ENCODE assay signal across 14 mouse cellular contexts in genomic region chr7:19842885-19843504, GRCm38 (mm10). TPM values are rescaled to one million over a fixed set of nuclear protein-coding genes. Genes with fewer than 3 reads are reported as not detected.
DNase-seq lines count a peak whose midpoint lies in the region; ATAC-seq and TF ChIP-seq lines count a peak whose summit lies in the region.
"Had no signal": no experiment of that assay in that cellular context is flagged by ENCODE, and none has a peak within 500 bp of the region (broad histone marks: within the 10 kb centered on the region; RNA-seq: fewer than 3 reads in every experiment).

No protein-coding gene starts in this region.

- TF ChIP-seq CTCF in gastrocnemius, adult 2 months (IDR thresholded peaks at IDR 0.05) = no peak
- TF ChIP-seq CTCF in thymus, adult 2 months (IDR thresholded peaks at IDR 0.05; ENCODE audit: borderline replicate concordance, control insufficient read depth, extremely low read depth, insufficient read depth, low read length, poor library complexity) = no peak
- TF ChIP-seq CTCF in stomach, postnatal 0 days (IDR thresholded peaks at IDR 0.05; ENCODE audit: low read depth) = no peak

- intact Hi-C loops in gastrocnemius, adult 2 months (cut with DNase I) = loop anchor here (1.0 to 5.0 kb wide), 2 partner anchors 40 to 91 kb away; partner anchors contain the start of gene Nectin2

- peaks cover 60% of the 10 kb centered on the region for H3K4me1 ChIP-seq in thymus, adult 2 months (replicated peaks; ENCODE audit: control insufficient read depth, insufficient read depth, low read length)
- H3K4me1 ChIP-seq in stomach, postnatal 0 days (replicated peaks; ENCODE audit: control insufficient read depth, insufficient read depth) = no peaks in the 10 kb centered on the region
- no peaks in the 10 kb centered on the region for H3K4me1 ChIP-seq in forebrain, embryonic 14.5 days (ENCODE audit: control insufficient read depth, insufficient read depth, low read length)
- H3K4me1 ChIP-seq: midbrain, embryonic 15.5 days had no signal

- no peaks in the 10 kb centered on the region for H3K9me3 ChIP-seq in stomach, postnatal 0 days (ENCODE audit: control insufficient read depth, low read length)
- no peaks in the 10 kb centered on the region for H3K9me3 ChIP-seq in forebrain, embryonic 14.5 days (replicated peaks; ENCODE audit: control insufficient read depth, low read length)
- H3K9me3 ChIP-seq: heart, embryonic 15.5 days; lung, embryonic 15.5 days; midbrain, embryonic 15.5 days had no signal

- no peaks in the 10 kb centered on the region for H3K36me3 ChIP-seq in thymus, adult 2 months (ENCODE audit: control insufficient read depth, insufficient read depth, low read length)
- no peaks in the 10 kb centered on the region for H3K36me3 ChIP-seq in stomach, postnatal 0 days (ENCODE audit: control insufficient read depth, insufficient read depth, low read length)
- no peaks in the 10 kb centered on the region for H3K36me3 ChIP-seq in forebrain, embryonic 14.5 days (ENCODE audit: control insufficient read depth, insufficient read depth, low read length)
- H3K36me3 ChIP-seq: heart, embryonic 15.5 days; lung, embryonic 15.5 days; midbrain, embryonic 15.5 days had no signal

- TF ChIP-seq EP300 in stomach, postnatal 0 days (optimal IDR thresholded peaks at IDR 0.05) = no peak

- WGBS in thymus, adult 2 months = 78% methylated on average over 19 of the region's 19 CpGs
- 30% methylated on average over 19 of the region's 19 CpGs for WGBS in stomach, postnatal 0 days
- 27% methylated on average over 19 of the region's 19 CpGs for WGBS in forebrain, embryonic 14.5 days

- H3K27me3 ChIP-seq in thymus, adult 2 months (ENCODE audit: control insufficient read depth, insufficient read depth, low read length) = no peaks in the 10 kb centered on the region
- no peaks in the 10 kb centered on the region for H3K27me3 ChIP-seq in stomach, postnatal 0 days (ENCODE audit: control insufficient read depth, insufficient read depth, low read length)
- 0 out of 2 replicates have a peak, but pooled peaks cover 3% of the 10 kb centered on the region for H3K27me3 ChIP-seq in forebrain, embryonic 14.5 days (replicated peaks; ENCODE audit: control insufficient read depth, insufficient read depth, low read length)

- no peak overlapping the region for H3K9ac ChIP-seq in stomach, postnatal 0 days (ENCODE audit: low read length)
- H3K9ac ChIP-seq in forebrain, embryonic 14.5 days (ENCODE audit: low read length) = no peak overlapping the region
- H3K9ac ChIP-seq: heart, embryonic 15.5 days; lung, embryonic 15.5 days; midbrain, embryonic 15.5 days had no signal

- TF ChIP-seq POLR2A in thymus, adult 2 months (IDR thresholded peaks at IDR 0.05; ENCODE audit: control insufficient read depth, extremely low read depth, insufficient read depth, low read length, poor library complexity) = no peak

- peak overlapping the region; percentile 11; the same call in 1 of the 2 replicates for H3K4me3 ChIP-seq in gastrocnemius, adult 2 months
- no peak overlapping the region for H3K4me3 ChIP-seq in thymus, adult 2 months (ENCODE audit: control insufficient read depth, insufficient read depth, low read length)
- no peak overlapping the region for H3K4me3 ChIP-seq in stomach, postnatal 0 days (ENCODE audit: low read depth, low read length)
- H3K4me3 ChIP-seq in forebrain, embryonic 14.5 days (ENCODE audit: low read depth, low read length) = no peak overlapping the region
- H3K4me3 ChIP-seq: heart, embryonic 15.5 days; lung, embryonic 15.5 days; midbrain, embryonic 15.5 days had no signal

- ATAC-seq in stomach, postnatal 0 days (ENCODE audit: low FRiP score, low TSS enrichment) = peak; percentile 41
- ATAC-seq in forebrain, embryonic 14.5 days = no peak

- no peak overlapping the region for H3K4me2 ChIP-seq in stomach, postnatal 0 days (replicated peaks; ENCODE audit: low read depth)
- no peak overlapping the region for H3K4me2 ChIP-seq in forebrain, embryonic 14.5 days (ENCODE audit: low read length)
- H3K4me2 ChIP-seq: heart, embryonic 15.5 days; lung, embryonic 15.5 days; midbrain, embryonic 15.5 days had no signal

- DNase-seq in gastrocnemius, adult 2 months = no peak
- DNase-seq in gastrocnemius, postnatal 4 days (ENCODE audit: low spot score in 2 of 2) = no peak
- DNase-seq in thymus, postnatal 36 days = peak; percentile 31 to 44
- no peak for DNase-seq in thymus, adult 2 months
- DNase-seq in kidney, postnatal 14 days = peak; percentile 84
- peak; percentile 76 for DNase-seq in stomach, postnatal 0 days (ENCODE audit: low spot score)
- DNase-seq in forebrain, embryonic 14.5 days (ENCODE audit: low spot score) = no peak
- no peak for DNase-seq in lung, postnatal 36 days

- H3K27ac ChIP-seq in gastrocnemius, adult 2 months = no peak overlapping the region
- H3K27ac ChIP-seq in thymus, adult 2 months (ENCODE audit: control insufficient read depth, insufficient read depth, low read length) = no peak overlapping the region
- H3K27ac ChIP-seq in stomach, postnatal 0 days (replicated peaks) = peak overlapping the region; percentile 53
- no peak overlapping the region for H3K27ac ChIP-seq in forebrain, embryonic 14.5 days (ENCODE audit: low read depth, low read length)
- H3K27ac ChIP-seq: heart, embryonic 15.5 days; lung, embryonic 15.5 days; midbrain, embryonic 15.5 days had no signal

RNA-seq across cellular contexts. Expression of gene Gm19345, which starts 8.8 kb away (rescaled TPM):
- total RNA-seq in gastrocnemius, adult 2 months (2021) = not detected
- not detected for total RNA-seq in gastrocnemius, postnatal 4 days (2021)
- 0.36 and 0.57 TPM in 2 replicates for polyA plus RNA-seq in thymus, adult 2 months (2012; rRNA removed)
- polyA plus RNA-seq in stomach, postnatal 0 days (2015; fragmentation: Nextera tagmentation; extraction: Ambion mirVana) = 0.29 and 0.41 TPM in 2 replicates
- 5.6 and 7.1 TPM in 2 replicates for polyA plus RNA-seq in forebrain, embryonic 14.5 days (2014; fragmentation: Nextera tagmentation; extraction: Ambion mirVana)
- polyA plus RNA-seq: C2C12; heart, embryonic 15.5 days; lung, embryonic 15.5 days had no signal

RNA-seq across cellular contexts. Expression of gene Ceacam16, which starts 18.1 kb away (rescaled TPM):
- total RNA-seq in gastrocnemius, adult 2 months (2021) = not detected
- not detected for total RNA-seq in gastrocnemius, postnatal 4 days (2021)
- polyA plus RNA-seq in thymus, adult 2 months (2012; rRNA removed) = 3.3 and 3.9 TPM in 2 replicates
- not detected in 2 replicates for polyA plus RNA-seq in stomach, postnatal 0 days (2015; fragmentation: Nextera tagmentation; extraction: Ambion mirVana)
- polyA plus RNA-seq in forebrain, embryonic 14.5 days (2014; fragmentation: Nextera tagmentation; extraction: Ambion mirVana) = not detected in 2 replicates
- total RNA-seq: layer of hippocampus, postnatal 10 days had no signal
- polyA plus RNA-seq: C2C12; heart, embryonic 15.5 days; lung, embryonic 15.5 days had no signal

RNA-seq across cellular contexts. Expression of gene Bcl3, which starts 20.4 kb away (rescaled TPM):
- 1 to 10 TPM; 1.3 to 1.5 TPM for total RNA-seq in gastrocnemius, adult 2 months (2021)
- 1 to 10 TPM; 5.1 to 5.7 TPM for total RNA-seq in gastrocnemius, postnatal 4 days (2021)
- polyA plus RNA-seq in thymus, adult 2 months (2012; rRNA removed) = 54.4 and 67.2 TPM in 2 replicates
- polyA plus RNA-seq in stomach, postnatal 0 days (2015; fragmentation: Nextera tagmentation; extraction: Ambion mirVana) = 8.9 and 9.1 TPM in 2 replicates
- 0.75 TPM in 1 of 2 replicates, not detected in the other for polyA plus RNA-seq in forebrain, embryonic 14.5 days (2014; fragmentation: Nextera tagmentation; extraction: Ambion mirVana)

RNA-seq across cellular contexts. Expression of gene Ceacam19, which starts 44.8 kb away (rescaled TPM):
- not detected for total RNA-seq in gastrocnemius, adult 2 months (2021)
- total RNA-seq in gastrocnemius, postnatal 4 days (2021) = not detected
- 0.30 and 0.36 TPM in 2 replicates for polyA plus RNA-seq in thymus, adult 2 months (2012; rRNA removed)
- 9.5 and 10.2 TPM in 2 replicates for polyA plus RNA-seq in stomach, postnatal 0 days (2015; fragmentation: Nextera tagmentation; extraction: Ambion mirVana)
- not detected in 2 replicates for polyA plus RNA-seq in forebrain, embryonic 14.5 days (2014; fragmentation: Nextera tagmentation; extraction: Ambion mirVana)
- total RNA-seq: layer of hippocampus, postnatal 10 days had no signal
- polyA plus RNA-seq: C2C12; forebrain, embryonic 16.5 days; heart, embryonic 15.5 days; lung, embryonic 15.5 days; midbrain, embryonic 15.5 days had no signal

RNA-seq across cellular contexts. Expression of gene Cblc, which starts 46.4 kb away (rescaled TPM):
- total RNA-seq in gastrocnemius, adult 2 months (2021) = not detected
- total RNA-seq in gastrocnemius, postnatal 4 days (2021) = under 1 TPM; 0.76 to 0.96 TPM
- polyA plus RNA-seq in thymus, adult 2 months (2012; rRNA removed) = 2.4 and 2.8 TPM in 2 replicates
- polyA plus RNA-seq in stomach, postnatal 0 days (2015; fragmentation: Nextera tagmentation; extraction: Ambion mirVana) = 44.4 and 48.5 TPM in 2 replicates
- polyA plus RNA-seq in forebrain, embryonic 14.5 days (2014; fragmentation: Nextera tagmentation; extraction: Ambion mirVana) = not detected in 2 replicates
- total RNA-seq: layer of hippocampus, postnatal 10 days had no signal
- polyA plus RNA-seq: C2C12; forebrain, embryonic 16.5 days had no signal

Comparison
In these comparisons a context has a peak if more than half of its experiments do, and no peak if none do; other contexts are left out.
1. DNase-seq: peak in thymus, postnatal 36 days (2 of 2), kidney, postnatal 14 days (single experiment) and stomach, postnatal 0 days (single experiment); none in gastrocnemius, adult 2 months (single experiment), gastrocnemius, postnatal 4 days (0 of 2), thymus, adult 2 months (single experiment), forebrain, embryonic 14.5 days (single experiment) and lung, postnatal 36 days (single experiment).